Mouse (Mus musculus) liver, embryonic 16.5 days (tissue): ENCODE results near the gene Ppp1r12b. TPM values are rescaled to one million over a fixed set of nuclear protein-coding genes. Genes with fewer than 3 reads are reported as not detected.

Experiments
- ATAC-seq: fragments of 200-750 bp; cut with Nextera tagmentation; 2 replicates; pipeline ENCODE4 v1.8.0; 2017; ENCODE audit warnings: low read depth, mild to moderate bottlenecking, moderate number of reproducible peaks, moderate library complexity
- H3K27ac ChIP-seq: fragments of 300-500 bp; sonication (generic); 2 replicates; pipeline ENCODE4 v1.5.1; 2014; ENCODE audit warnings: mild to moderate bottlenecking, low read length
- H3K27me3 ChIP-seq: fragments of 300-500 bp; sonication (generic); 2 replicates; pipeline ENCODE4 v1.6.1; 2014; ENCODE audit warnings: low read depth, low read length, mixed read lengths; ENCODE audit not compliant: control insufficient read depth, insufficient read depth
- H3K36me3 ChIP-seq: fragments of 300-500 bp; sonication (generic); 2 replicates; pipeline ENCODE4 v1.6.1; 2014; ENCODE audit warnings: mild to moderate bottlenecking; ENCODE audit not compliant: control insufficient read depth, insufficient read depth
- H3K4me1 ChIP-seq: fragments of 300-500 bp; sonication (generic); 2 replicates; pipeline ENCODE4 v1.6.1; 2014; ENCODE audit warnings: low read depth, low read length, mixed read lengths; ENCODE audit not compliant: control insufficient read depth
- H3K4me2 ChIP-seq: fragments of 300-500 bp; sonication (generic); 2 replicates; pipeline ENCODE4 v1.6.1; 2014; ENCODE audit warnings: low read depth, low read length, mixed read lengths
- H3K4me3 ChIP-seq: fragments of 300-500 bp; sonication (generic); 2 replicates; pipeline ENCODE4 v1.5.1; 2014; ENCODE audit warnings: low read depth, mild to moderate bottlenecking, low read length
- H3K9ac ChIP-seq: fragments of 300-500 bp; sonication (generic); 2 replicates; pipeline ENCODE4 v1.6.1; 2014; ENCODE audit warnings: low read depth, low read length
- H3K9me3 ChIP-seq: fragments of 300-500 bp; sonication (generic); replicated peaks from 2 replicates; pipeline ENCODE4 v1.6.1; 2016; ENCODE audit warnings: low read length; ENCODE audit not compliant: control insufficient read depth
- WGBS: fragments of 180-500 bp; shearing (Covaris S2); extraction: QIAGEN DNeasy Blood & Tissue Kit; methylation state at CpG from one replicate; pipeline ENCODE4 v1.1.7; 2014; ENCODE audit not compliant: insufficient replicate concordance; 5-methylcytosine and 5-hydroxymethylcytosine counted together
- microRNA-seq: library from miRNA; unstranded; fragments of <30 nt; microRNA quantifications from one replicate; pipeline ENCODE4, GENCODE M21; 2016
- polyA plus RNA-seq: library from polyadenylated mRNA; unstranded; fragments of >200 nt; fragmentation: Nextera tagmentation; extraction: Ambion mirVana; gene quantifications from 2 replicates; pipeline ENCODE4 v1.2.1, GENCODE M21; 2015

Gene Ppp1r12b
- polyA plus RNA-seq, 1 experiment from 2014 or later: 2.4 TPM

GRCm38 (mm10) chr1:134706549-134706948, 249.2 kb downstream of the Ppp1r12b start:
- Histone ChIP-seq H3K36me3 (no peaks in the 10 kb centered on the region), H3K9ac (no peak overlapping the region), H3K4me2 (no peak overlapping the region), H3K27me3 (peaks cover 48% of the 10 kb centered on the region), H3K4me3 (no peak overlapping the region), H3K27ac (no peak overlapping the region), H3K9me3 (no peaks in the 10 kb centered on the region), H3K4me1 (no peaks in the 10 kb centered on the region)
- ATAC-seq: no peak
- WGBS: 59% methylated on average over 2 of the region's 2 CpGs

Small RNAs within 50 kb of the gene (microRNA-seq; reads per million reads assigned to microRNA genes)
- gene Gm22232: not detected

Other genes with a start within 250 kb of the Ppp1r12b start
- gene Ube2t, start 6.6 kb upstream of the Ppp1r12b start, polyA plus RNA-seq: 27.9 and 31.8 TPM in 2 replicates
- gene Lgr6, start 149.3 kb upstream of the Ppp1r12b start, polyA plus RNA-seq: 0.07 and 0.08 TPM in 2 replicates
- 9.0 and 9.6 TPM in 2 replicates for gene Ptpn7, start 176.8 kb upstream of the Ppp1r12b start, polyA plus RNA-seq
- gene Arl8a, start 190.9 kb upstream of the Ppp1r12b start, polyA plus RNA-seq: 7.8 and 9.9 TPM in 2 replicates
- gene Gpr37l1, start 211.7 kb upstream of the Ppp1r12b start, polyA plus RNA-seq: not detected in 2 replicates